Mouse (Mus musculus): Measurements from ENCODE around the gene Olfr199. TPM values are rescaled to one million over a fixed set of nuclear protein-coding genes. Genes with fewer than 3 reads are reported as not detected.
"Not testable (repeated sequence)": the region's sequence is repeated elsewhere in the genome, so short reads cannot be mapped to it uniquely, and the experiment has no call there.

Olfr199 gene
- polyA plus RNA-seq (2011; ENCODE audit: insufficient read depth, insufficient read length, low replicate concordance, missing spikeins), result not detected in 2 replicates

GRCm38 (mm10) chr16:59219667-59220066 is at the start of gene Olfr199:
Gene Olfr199 (minus strand): TSS chr16:59219767.
- not testable (repeated sequence) for H3K27ac ChIP-seq (ENCODE audit: control insufficient read depth, insufficient read depth, low read depth, low read length, poor library complexity); H3K4me1 ChIP-seq (ENCODE audit: control insufficient read depth, insufficient read depth, low read length); H3K4me3 ChIP-seq (replicated peaks; ENCODE audit: control insufficient read depth, low read depth, low read length)
- 63% methylated on average over 1 of the region's 1 CpGs for WGBS

- 60% methylated on average over 4 of the region's 4 CpGs for WGBS
- not testable (repeated sequence) for H3K4me3 ChIP-seq (replicated peaks; ENCODE audit: control insufficient read depth, low read depth, low read length); H3K4me1 ChIP-seq (ENCODE audit: control insufficient read depth, insufficient read depth, low read length); H3K27ac ChIP-seq (ENCODE audit: control insufficient read depth, insufficient read depth, low read depth, low read length, poor library complexity)
These were observed 49.5 kb upstream of the Olfr199 start for GRCm38 (mm10) chr16:59269097-59269496.

- H3K4me1 ChIP-seq (ENCODE audit: control insufficient read depth, insufficient read depth, low read length), result no peaks in the 10 kb centered on the region
- WGBS, result 79% methylated on average over 17 of the region's 17 CpGs
- TF ChIP-seq POLR2A (IDR thresholded peaks at IDR 0.05; ENCODE audit: borderline replicate concordance, control insufficient read depth, low read depth, low read length), result no peak
- no peak for TF ChIP-seq CTCF (IDR thresholded peaks at IDR 0.05; ENCODE audit: control insufficient read depth, insufficient read depth, low read length)
- H3K4me3 ChIP-seq (replicated peaks; ENCODE audit: control insufficient read depth, low read depth, low read length), result no peak overlapping the region
- H3K27ac ChIP-seq (ENCODE audit: control insufficient read depth, insufficient read depth, low read depth, low read length, poor library complexity), result no peak overlapping the region
These were observed 30.1 kb upstream of the Olfr199 start for GRCm38 (mm10) chr16:59249684-59250083.

- 64% methylated on average over 3 of the region's 3 CpGs for WGBS
- not testable (repeated sequence) for H3K4me1 ChIP-seq (ENCODE audit: control insufficient read depth, insufficient read depth, low read length); H3K27ac ChIP-seq (ENCODE audit: control insufficient read depth, insufficient read depth, low read depth, low read length, poor library complexity); H3K4me3 ChIP-seq (replicated peaks; ENCODE audit: control insufficient read depth, low read depth, low read length)
These were observed 1.7 kb downstream of the Olfr199 start for GRCm38 (mm10) chr16:59217861-59218260.

GRCm38 (mm10) chr16:59203433-59203832 is 16.1 kb downstream of the Olfr199 start, which contains the start of gene Olfr198:
Gene Olfr198 (minus strand): TSS chr16:59203533.
- not testable (repeated sequence) for H3K4me3 ChIP-seq (replicated peaks; ENCODE audit: control insufficient read depth, low read depth, low read length); H3K27ac ChIP-seq (ENCODE audit: control insufficient read depth, insufficient read depth, low read depth, low read length, poor library complexity); H3K4me1 ChIP-seq (ENCODE audit: control insufficient read depth, insufficient read depth, low read length)
- WGBS, result 58% methylated on average over 1 of the region's 1 CpGs

GRCm38 (mm10) chr16:59170354-59170753 is 49.2 kb downstream of the Olfr199 start, which contains the start of gene Olfr196:
Gene Olfr196 (minus strand): TSS chr16:59170454.
- Histone ChIP-seq H3K4me3 (replicated peaks; ENCODE audit: control insufficient read depth, low read depth, low read length) (no peak within 1 kb of the TSS), H3K27ac (ENCODE audit: control insufficient read depth, insufficient read depth, low read depth, low read length, poor library complexity) (no peak within 1 kb of the TSS), H3K4me1 (ENCODE audit: control insufficient read depth, insufficient read depth, low read length) (no peaks in the 10 kb centered on the region)
- WGBS, result 60% methylated on average over 3 of the region's 3 CpGs
- TF ChIP-seq POLR2A (IDR thresholded peaks at IDR 0.05; ENCODE audit: borderline replicate concordance, control insufficient read depth, low read depth, low read length), result no peak
- TF ChIP-seq CTCF (IDR thresholded peaks at IDR 0.05; ENCODE audit: control insufficient read depth, insufficient read depth, low read length), result no peak

Other genes with a start within 250 kb of the Olfr199 start
- not detected in 2 replicates for gene Olfr183, start 224.4 kb downstream of the Olfr199 start, polyA plus RNA-seq (2011; ENCODE audit: insufficient read depth, insufficient read length, low replicate concordance, missing spikeins)
- gene Olfr186, start 189.5 kb downstream of the Olfr199 start, polyA plus RNA-seq (2011; ENCODE audit: insufficient read depth, insufficient read length, low replicate concordance, missing spikeins), result not detected in 2 replicates
- gene Olfr187, start 180.0 kb downstream of the Olfr199 start, polyA plus RNA-seq (2011; ENCODE audit: insufficient read depth, insufficient read length, low replicate concordance, missing spikeins), result not detected in 2 replicates
- 0.32 TPM in 1 of 2 replicates, not detected in the other for gene Olfr190, start 141.8 kb downstream of the Olfr199 start, polyA plus RNA-seq (2011; ENCODE audit: insufficient read depth, insufficient read length, low replicate concordance, missing spikeins)
- gene Olfr191, start 129.9 kb downstream of the Olfr199 start, polyA plus RNA-seq (2011; ENCODE audit: insufficient read depth, insufficient read length, low replicate concordance, missing spikeins), result not detected in 2 replicates
- not detected in 2 replicates for gene Olfr193, start 107.9 kb downstream of the Olfr199 start, polyA plus RNA-seq (2011; ENCODE audit: insufficient read depth, insufficient read length, low replicate concordance, missing spikeins)
- gene Olfr194, start 98.7 kb downstream of the Olfr199 start, polyA plus RNA-seq (2011; ENCODE audit: insufficient read depth, insufficient read length, low replicate concordance, missing spikeins), result not detected in 2 replicates
- gene Olfr195, start 72.7 kb downstream of the Olfr199 start, polyA plus RNA-seq (2011; ENCODE audit: insufficient read depth, insufficient read length, low replicate concordance, missing spikeins), result not detected in 2 replicates
- not detected in 2 replicates for gene Olfr196, start 49.3 kb downstream of the Olfr199 start, polyA plus RNA-seq (2011; ENCODE audit: insufficient read depth, insufficient read length, low replicate concordance, missing spikeins)
- gene Olfr198, start 16.2 kb downstream of the Olfr199 start, polyA plus RNA-seq (2011; ENCODE audit: insufficient read depth, insufficient read length, low replicate concordance, missing spikeins), result not detected in 2 replicates
- gene Olfr201, start 52.9 kb upstream of the Olfr199 start, polyA plus RNA-seq (2011; ENCODE audit: insufficient read depth, insufficient read length, low replicate concordance, missing spikeins), result not detected in 2 replicates
- not detected in 2 replicates for gene Olfr202, start 67.0 kb upstream of the Olfr199 start, polyA plus RNA-seq (2011; ENCODE audit: insufficient read depth, insufficient read length, low replicate concordance, missing spikeins)
- gene Olfr203, start 79.1 kb upstream of the Olfr199 start, polyA plus RNA-seq (2011; ENCODE audit: insufficient read depth, insufficient read length, low replicate concordance, missing spikeins), result not detected in 2 replicates
- gene Olfr204, start 98.5 kb upstream of the Olfr199 start, polyA plus RNA-seq (2011; ENCODE audit: insufficient read depth, insufficient read length, low replicate concordance, missing spikeins), result not detected in 2 replicates
- gene Olfr205, start 111.4 kb upstream of the Olfr199 start, polyA plus RNA-seq (2011; ENCODE audit: insufficient read depth, insufficient read length, low replicate concordance, missing spikeins), result not detected in 2 replicates
- not detected in 2 replicates for gene Olfr206, start 129.5 kb upstream of the Olfr199 start, polyA plus RNA-seq (2011; ENCODE audit: insufficient read depth, insufficient read length, low replicate concordance, missing spikeins)
- not detected in 2 replicates for gene Olfr209, start 144.2 kb upstream of the Olfr199 start, polyA plus RNA-seq (2011; ENCODE audit: insufficient read depth, insufficient read length, low replicate concordance, missing spikeins)
- gene Gabrr3, start 187.6 kb upstream of the Olfr199 start, polyA plus RNA-seq (2011; ENCODE audit: insufficient read depth, insufficient read length, low replicate concordance, missing spikeins), result not detected in 2 replicates

Data from bone marrow, adult 2 months (tissue).